Mouse (Mus musculus) urinary bladder, postnatal 25 days (tissue): ENCODE data around the gene Kcmf1.
A peak's percentile ranks its signal among the peaks of the same experiment; 100 is the strongest.
"Not testable (repeated sequence)": the region's sequence is repeated elsewhere in the genome, so short reads cannot be mapped to it uniquely, and the experiment has no call there.

Experiments
- DNase-seq: peaks from one replicate; pipeline ENCODE4 v3.0.0; 2022; ENCODE audit warnings: low spot score

Gene Kcmf1

GRCm38 (mm10) chr6:72899201-72899780 is 488 bp downstream of the Kcmf1 start:
- peak; percentile 66 for DNase-seq

- peak; percentile 62 for DNase-seq
Observed at GRCm38 (mm10) chr6:72898244-72899200, 1.3 kb downstream of the Kcmf1 start.

GRCm38 (mm10) chr6:72895000-72895399 is 4.8 kb downstream of the Kcmf1 start:
- no peak for DNase-seq

- DNase-seq: no peak
Observed at GRCm38 (mm10) chr6:72891238-72891637, 8.5 kb downstream of the Kcmf1 start.

GRCm38 (mm10) chr6:72888655-72889054 is 11.1 kb downstream of the Kcmf1 start:
- DNase-seq: no peak

GRCm38 (mm10) chr6:72885268-72885667 is 14.5 kb downstream of the Kcmf1 start:
- no peak for DNase-seq

GRCm38 (mm10) chr6:72884767-72885166 is 15.0 kb downstream of the Kcmf1 start:
- no peak for DNase-seq

- DNase-seq: no peak
Observed at GRCm38 (mm10) chr6:72882661-72883458, 16.9 kb downstream of the Kcmf1 start.

- DNase-seq: no peak
Observed at GRCm38 (mm10) chr6:72882222-72882621, 17.6 kb downstream of the Kcmf1 start.

- no peak for DNase-seq
Observed at GRCm38 (mm10) chr6:72881619-72881979, 18.2 kb downstream of the Kcmf1 start.

GRCm38 (mm10) chr6:72880913-72881618 is 18.7 kb downstream of the Kcmf1 start:
- DNase-seq: no peak

GRCm38 (mm10) chr6:72876629-72877028 is 23.1 kb downstream of the Kcmf1 start:
- no peak for DNase-seq

GRCm38 (mm10) chr6:72873338-72873737 is 26.4 kb downstream of the Kcmf1 start:
- DNase-seq: peak; percentile 9

GRCm38 (mm10) chr6:72872276-72872675 is 27.5 kb downstream of the Kcmf1 start:
- DNase-seq: no peak

- no peak for DNase-seq
Observed at GRCm38 (mm10) chr6:72869601-72870000, 30.2 kb downstream of the Kcmf1 start.

GRCm38 (mm10) chr6:72868688-72869087 is 31.1 kb downstream of the Kcmf1 start:
- DNase-seq: no peak

GRCm38 (mm10) chr6:72867746-72868145 is 32.0 kb downstream of the Kcmf1 start:
- no peak for DNase-seq

GRCm38 (mm10) chr6:72866232-72866631 is 33.5 kb downstream of the Kcmf1 start:
- no peak for DNase-seq

- not testable (repeated sequence) for DNase-seq
Observed at GRCm38 (mm10) chr6:72862686-72863085, 37.1 kb downstream of the Kcmf1 start.

- no peak for DNase-seq
Observed at GRCm38 (mm10) chr6:72854256-72854655, 45.5 kb downstream of the Kcmf1 start.

- DNase-seq: no peak
Observed at GRCm38 (mm10) chr6:72852180-72852579, 47.6 kb downstream of the Kcmf1 start.

GRCm38 (mm10) chr6:72851633-72852032 is 48.1 kb downstream of the Kcmf1 start:
- DNase-seq: no peak
